Mouse (Mus musculus) kidney, postnatal 0 days (tissue): ENCODE data around the gene Rhbg. TPM values are rescaled to one million over a fixed set of nuclear protein-coding genes. Genes with fewer than 3 reads are reported as not detected.

Source experiments
- ATAC-seq: fragments of 200-750 bp; cut with Nextera tagmentation; replicated peaks from 2 replicates; pipeline ENCODE4 v1.8.0; 2017; ENCODE audit warnings: low read depth, moderate number of reproducible peaks, moderate TSS enrichment, moderate library complexity; ENCODE audit not compliant: low FRiP score
- DNase-seq: peaks from one replicate; pipeline ENCODE4 v3.0.0-alpha.2; 2016; ENCODE audit warnings: low spot score
- H3K27ac ChIP-seq: fragments of 300-500 bp; sonication (generic); 2 replicates; pipeline ENCODE4 v1.5.1; 2014; ENCODE audit warnings: mild to moderate bottlenecking
- H3K27me3 ChIP-seq: fragments of 300-500 bp; sonication (generic); 2 replicates; pipeline ENCODE4 v1.6.1; 2014; ENCODE audit warnings: low read length, mixed read lengths; ENCODE audit not compliant: insufficient read depth
- H3K36me3 ChIP-seq: fragments of 300-500 bp; sonication (generic); 2 replicates; pipeline ENCODE4 v1.6.1; 2014; ENCODE audit warnings: low read length, mixed read lengths; ENCODE audit not compliant: insufficient read depth
- H3K4me1 ChIP-seq: fragments of 300-500 bp; sonication (generic); replicated peaks from 2 replicates; pipeline ENCODE4 v1.6.1; 2014; ENCODE audit warnings: antibody characterized with exemption, low read length, mixed read lengths; ENCODE audit not compliant: insufficient read depth
- H3K4me2 ChIP-seq: fragments of 300-500 bp; sonication (generic); 2 replicates; pipeline ENCODE4 v1.6.1; 2014; ENCODE audit warnings: mild to moderate bottlenecking, low read length, moderate library complexity, mixed read lengths
- H3K4me3 ChIP-seq: fragments of 300-500 bp; sonication (generic); replicated peaks from 2 replicates; pipeline ENCODE4 v1.5.1; 2014; ENCODE audit warnings: low read depth, low read length
- H3K9ac ChIP-seq: fragments of 300-500 bp; sonication (generic); 2 replicates; pipeline ENCODE4 v1.6.1; 2014; ENCODE audit warnings: low read depth, low read length
- H3K9me3 ChIP-seq: fragments of 300-500 bp; sonication (generic); replicated peaks from 2 replicates; pipeline ENCODE4 v1.6.1; 2016; ENCODE audit warnings: low read length, inconsistent platforms, mixed read lengths
- CTCF ChIP-seq: IDR thresholded peaks from 2 replicates; pipeline ENCODE4 v1.5.1; 2016; ENCODE audit warnings: antibody characterized with exemption, low read depth, mild to moderate bottlenecking, moderate library complexity
- WGBS: fragments of 180-500 bp; shearing (Covaris S2); extraction: QIAGEN DNeasy Blood & Tissue Kit; methylation state at CpG from one replicate; pipeline ENCODE4 v1.1.7; 2014; 5-methylcytosine and 5-hydroxymethylcytosine counted together
- polyA plus RNA-seq: library from polyadenylated mRNA; unstranded; fragments of >200 nt; fragmentation: Nextera tagmentation; extraction: Ambion mirVana; gene quantifications from 2 replicates; pipeline ENCODE4 v1.2.1, GENCODE M21; 2015

Rhbg gene
- polyA plus RNA-seq, 1 experiment from 2014 or later = 23.2 TPM

DNA sequence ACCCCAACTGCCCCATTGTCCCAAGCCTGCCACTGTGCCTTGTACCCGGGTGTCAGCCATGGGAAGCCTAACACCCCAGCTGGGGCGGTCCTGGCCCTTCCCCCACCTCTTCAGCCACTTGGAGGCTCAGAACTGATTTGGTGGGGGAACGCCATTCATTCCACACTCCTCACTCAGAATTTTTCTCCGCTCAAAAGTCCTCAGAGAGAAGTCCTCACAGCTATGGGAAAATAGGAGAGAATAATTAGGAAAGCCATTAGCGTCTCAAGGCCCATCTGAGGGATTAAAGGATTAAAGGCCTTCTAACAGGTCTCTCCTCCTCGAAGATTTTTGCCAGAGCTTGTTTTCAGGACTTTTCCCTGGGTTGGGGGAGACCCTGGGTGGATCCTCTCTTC, 17.4 kb downstream of the Rhbg start:
- Histone ChIP-seq H3K4me3 (no peak overlapping the region), H3K9ac (no peak overlapping the region)

DNA sequence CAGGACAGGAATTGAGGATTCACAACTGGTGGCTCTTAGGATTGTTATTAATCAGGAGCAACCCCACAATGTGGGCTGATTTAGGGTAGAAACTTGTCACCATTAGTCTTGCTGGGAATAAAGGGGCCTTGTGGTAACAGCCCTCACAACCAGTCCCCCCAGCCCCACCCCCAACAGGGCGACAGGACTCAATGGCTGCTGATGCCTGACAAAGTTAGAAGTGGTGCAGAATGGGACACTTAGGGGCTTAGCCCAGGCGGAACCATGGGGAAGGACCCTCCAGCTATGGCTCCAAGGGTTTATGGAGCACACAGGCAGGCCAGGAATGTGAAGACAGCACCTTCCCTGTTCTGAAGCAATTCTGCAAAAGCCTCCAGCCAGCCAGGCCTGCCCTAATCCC, 18.9 kb downstream of the Rhbg start:
- Histone ChIP-seq H3K4me1 (0 out of 2 replicates have a peak, but pooled peaks cover 4% of the 10 kb centered on the region), H3K27ac (no peak overlapping the region), H3K9me3 (no peaks in the 10 kb centered on the region), H3K4me3 (no peak overlapping the region), H3K9ac (no peak overlapping the region), H3K27me3 (peaks cover 23% of the 10 kb centered on the region), H3K36me3 (no peaks in the 10 kb centered on the region), H3K4me2 (no peak overlapping the region)
- ATAC-seq = no peak
- WGBS = 72% methylated on average over 2 of the region's 2 CpGs
- no peak for TF ChIP-seq CTCF
- no peak for DNase-seq

More for the DNA sequence above, 17.4 kb downstream of the Rhbg start:
- TF ChIP-seq CTCF = no peak
- H3K27me3 ChIP-seq = peaks cover 37% of the 10 kb centered on the region
- H3K9me3 ChIP-seq = no peaks in the 10 kb centered on the region
- no peak for ATAC-seq
- no peaks in the 10 kb centered on the region for H3K36me3 ChIP-seq
- no peak overlapping the region for H3K27ac ChIP-seq
- WGBS = 46% methylated on average over 6 of the region's 6 CpGs
- H3K4me2 ChIP-seq = no peak overlapping the region
- H3K4me1 ChIP-seq = 0 out of 2 replicates have a peak, but pooled peaks cover 4% of the 10 kb centered on the region
- DNase-seq = no peak

DNA sequence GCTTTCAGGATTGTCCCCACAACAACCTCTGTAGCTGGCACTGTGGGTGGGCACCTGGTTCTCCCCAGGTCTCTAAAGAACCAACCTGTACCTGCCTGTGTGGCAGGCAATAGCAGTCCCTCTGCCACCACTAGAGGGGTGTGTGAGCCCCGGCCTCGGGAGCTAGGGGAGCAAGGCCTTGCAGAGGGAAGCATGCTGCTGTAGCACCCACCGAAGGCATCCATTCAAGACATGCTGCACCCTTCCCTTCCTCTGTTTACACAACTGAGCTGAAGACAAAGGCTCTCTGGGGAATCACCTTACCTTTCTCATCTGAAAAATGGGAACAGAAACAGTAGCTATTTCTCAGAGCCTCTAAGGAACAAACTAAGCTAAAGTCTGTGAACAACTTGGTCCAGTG, 19.3 kb downstream of the Rhbg start:
- Histone ChIP-seq H3K9ac (no peak overlapping the region), H3K27ac (no peak overlapping the region), H3K4me2 (no peak overlapping the region), H3K27me3 (peaks cover 19% of the 10 kb centered on the region), H3K9me3 (no peaks in the 10 kb centered on the region), H3K36me3 (no peaks in the 10 kb centered on the region), H3K4me3 (no peak overlapping the region), H3K4me1 (0 out of 2 replicates have a peak, but pooled peaks cover 4% of the 10 kb centered on the region)
- DNase-seq (no peak), ATAC-seq (no peak)
- TF ChIP-seq CTCF = peak; percentile 55
- 7% methylated on average over 3 of the region's 3 CpGs for WGBS

DNA sequence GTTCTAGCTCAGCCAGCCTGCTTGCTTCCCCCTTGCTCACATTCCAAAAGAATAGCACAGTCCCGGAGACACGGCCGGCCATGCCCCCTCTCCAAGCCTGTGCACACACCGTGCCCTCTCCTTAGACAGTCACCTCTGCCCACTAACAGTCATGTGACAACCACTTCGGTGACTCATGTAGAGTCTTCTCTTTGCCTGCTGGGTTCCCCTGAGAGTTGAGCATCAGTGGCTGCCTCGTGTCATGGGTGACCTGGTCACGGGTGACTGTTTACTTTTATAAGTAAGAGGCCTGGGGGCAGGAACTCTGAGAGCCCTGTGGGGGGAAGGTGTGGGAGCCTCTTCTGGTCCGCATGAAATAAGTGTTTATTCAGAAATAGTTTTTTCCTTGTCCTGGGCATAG, 20.5 kb downstream of the Rhbg start:
- no peaks in the 10 kb centered on the region for H3K36me3 ChIP-seq
- H3K4me2 ChIP-seq = no peak overlapping the region
- peaks cover 7% of the 10 kb centered on the region; the same call in 1 of the 2 replicates for H3K27me3 ChIP-seq
- no peak for TF ChIP-seq CTCF
- no peak overlapping the region for H3K27ac ChIP-seq
- 0 out of 2 replicates have a peak, but pooled peaks cover 4% of the 10 kb centered on the region for H3K4me1 ChIP-seq
- H3K9me3 ChIP-seq = no peaks in the 10 kb centered on the region
- no peak for DNase-seq
- H3K4me3 ChIP-seq = no peak overlapping the region
- no peak for ATAC-seq
- H3K9ac ChIP-seq = no peak overlapping the region
- WGBS = 29% methylated on average over 8 of the region's 8 CpGs

DNA sequence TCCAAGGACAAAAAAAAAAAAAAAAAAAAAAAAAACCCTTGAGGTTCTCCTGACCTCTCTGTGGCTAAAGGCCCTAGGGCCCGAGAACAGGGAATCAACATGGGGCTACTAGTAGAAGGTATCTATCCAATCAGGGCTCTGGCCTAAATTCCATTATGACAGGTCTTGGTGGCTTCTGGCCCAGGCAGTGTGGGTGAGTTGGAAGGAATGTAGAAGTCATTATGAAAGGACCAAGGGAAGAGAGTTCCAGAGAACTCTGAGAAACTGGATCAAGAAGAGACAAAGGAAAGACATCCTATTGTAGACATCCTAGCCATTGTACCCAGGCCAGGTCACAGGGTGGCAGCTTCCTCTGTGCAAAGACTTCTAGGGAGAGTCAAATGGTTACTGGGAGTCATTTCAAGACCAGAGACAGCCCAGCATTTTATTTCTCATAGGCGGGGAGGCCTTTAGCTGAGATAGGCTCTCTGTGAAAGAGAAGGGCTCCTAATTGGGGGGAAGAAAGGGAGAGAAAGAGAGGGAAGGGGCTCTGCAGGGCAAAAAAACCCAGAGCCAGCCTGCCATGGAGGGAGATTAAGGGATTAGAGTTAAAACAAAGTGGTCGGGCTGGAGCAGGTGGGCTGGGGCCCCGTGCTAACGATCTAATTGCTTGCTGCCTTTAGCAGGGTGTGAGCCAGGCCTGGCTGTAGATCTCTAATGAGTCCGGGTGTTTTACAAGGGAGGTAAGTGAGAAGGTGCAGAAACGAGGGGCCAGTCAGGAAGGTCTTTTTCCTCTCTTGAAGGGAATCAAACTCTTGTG, 21.5 kb downstream of the Rhbg start:
- H3K4me3 ChIP-seq = no peak overlapping the region
- DNase-seq (no peak), ATAC-seq (no peak)
- no peak overlapping the region for H3K27ac ChIP-seq
- 37% methylated on average over 7 of the region's 7 CpGs for WGBS
- H3K9me3 ChIP-seq = no peaks in the 10 kb centered on the region
- no peak overlapping the region for H3K4me2 ChIP-seq
- H3K4me1 ChIP-seq = 0 out of 2 replicates have a peak, but pooled peaks cover 4% of the 10 kb centered on the region
- no peaks in the 10 kb centered on the region for H3K27me3 ChIP-seq
- no peak overlapping the region for H3K9ac ChIP-seq
- no peak for TF ChIP-seq CTCF
- H3K36me3 ChIP-seq = no peaks in the 10 kb centered on the region

DNA sequence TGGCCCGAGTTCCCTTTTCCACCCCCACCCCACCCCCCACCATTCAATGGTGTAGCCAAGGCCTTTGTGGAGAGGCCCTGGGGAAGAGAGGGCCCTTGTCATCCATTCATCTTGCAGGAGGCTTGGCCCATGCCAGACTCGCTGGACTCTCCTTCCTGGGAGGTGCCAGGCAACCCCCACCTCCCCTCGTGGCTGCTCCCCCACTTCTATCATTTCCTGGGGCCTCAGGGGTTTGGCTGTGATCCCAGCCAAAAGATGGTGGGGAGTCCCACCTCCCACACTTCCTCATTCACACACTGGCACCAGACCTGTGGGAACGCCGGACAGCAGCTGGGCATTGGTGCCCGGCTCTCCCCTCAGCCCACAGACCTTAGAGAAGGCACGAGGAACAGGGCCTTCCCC, 22.2 kb downstream of the Rhbg start:
- Histone ChIP-seq H3K27ac (no peak overlapping the region), H3K36me3 (no peaks in the 10 kb centered on the region), H3K9me3 (no peaks in the 10 kb centered on the region), H3K9ac (no peak overlapping the region), H3K27me3 (no peaks in the 10 kb centered on the region), H3K4me3 (no peak overlapping the region), H3K4me2 (no peak overlapping the region), H3K4me1 (0 out of 2 replicates have a peak, but pooled peaks cover 4% of the 10 kb centered on the region)
- TF ChIP-seq CTCF = no peak
- ATAC-seq (no peak), DNase-seq (no peak)
- WGBS = 44% methylated on average over 7 of the region's 7 CpGs
